Mouse (Mus musculus) neural tube, embryonic 13.5 days (tissue): ENCODE data around the gene Khsrp. TPM values are rescaled to one million over a fixed set of nuclear protein-coding genes. Genes with fewer than 3 reads are reported as not detected.
A peak's percentile ranks its signal among the peaks of the same experiment; 100 is the strongest.
"Not testable (repeated sequence)": the region's sequence is repeated elsewhere in the genome, so short reads cannot be mapped to it uniquely, and the experiment has no call there.

ENCODE experiments used
- ATAC-seq: fragments of 200-750 bp; cut with Nextera tagmentation; 2 replicates; pipeline ENCODE4 v1.8.0; 2017; ENCODE audit warnings: low read depth, mild to moderate bottlenecking, moderate TSS enrichment, moderate library complexity
- H3K27ac ChIP-seq: fragments of 300-500 bp; sonication (generic); replicated peaks from 2 replicates; pipeline ENCODE4 v1.5.1; 2015; ENCODE audit warnings: moderate library complexity, mild to moderate bottlenecking, inconsistent platforms
- H3K27me3 ChIP-seq: fragments of 300-500 bp; sonication (generic); 2 replicates; pipeline ENCODE4 v1.6.1; 2015; ENCODE audit warnings: mild to moderate bottlenecking, inconsistent platforms
- H3K36me3 ChIP-seq: fragments of 300-500 bp; sonication (generic); 2 replicates; pipeline ENCODE4 v1.6.1; 2015; ENCODE audit warnings: mild to moderate bottlenecking, inconsistent platforms
- H3K4me1 ChIP-seq: fragments of 300-500 bp; sonication (generic); replicated peaks from 2 replicates; pipeline ENCODE4 v1.6.1; 2015; ENCODE audit warnings: inconsistent platforms
- H3K4me2 ChIP-seq: fragments of 300-500 bp; sonication (generic); 2 replicates; pipeline ENCODE4 v1.6.1; 2015; ENCODE audit warnings: inconsistent platforms, mild to moderate bottlenecking, moderate library complexity
- H3K4me3 ChIP-seq: fragments of 300-500 bp; sonication (generic); 2 replicates; pipeline ENCODE4 v1.5.1; 2015; ENCODE audit warnings: mild to moderate bottlenecking, inconsistent platforms
- H3K9ac ChIP-seq: fragments of 300-500 bp; sonication (generic); 2 replicates; pipeline ENCODE4 v1.6.1; 2015; ENCODE audit warnings: moderate library complexity, mild to moderate bottlenecking, inconsistent platforms
- H3K9me3 ChIP-seq: fragments of 300-500 bp; sonication (generic); 2 replicates; pipeline ENCODE4 v1.6.1; 2016; ENCODE audit warnings: inconsistent platforms
- WGBS: fragments of 180-500 bp; shearing (Covaris S2); methylation state at CpG from one replicate; pipeline ENCODE4 v1.1.7; 2015; 5-methylcytosine and 5-hydroxymethylcytosine counted together
- polyA plus RNA-seq: library from polyadenylated mRNA; unstranded; fragments of >200 nt; fragmentation: Nextera tagmentation; extraction: Ambion mirVana; gene quantifications from 2 replicates; pipeline ENCODE4 v1.2.1, GENCODE M21; 2015

The Khsrp gene
- polyA plus RNA-seq, 1 experiment from 2014 or later = 33.5 TPM

- H3K27ac ChIP-seq = peak within 1 kb of the TSS; percentile 90
- peak within 1 kb of the TSS; percentile 56 for H3K4me2 ChIP-seq
- H3K27me3 ChIP-seq = peaks cover 35% of the 10 kb centered on the region
- H3K4me1 ChIP-seq = peaks cover 33% of the 10 kb centered on the region
- WGBS = under 1% methylated on average over 37 of the region's 45 CpGs
- peaks cover 21% of the 10 kb centered on the region for H3K36me3 ChIP-seq
- H3K9me3 ChIP-seq = no peaks in the 10 kb centered on the region
- peak within 1 kb of the TSS; percentile 87 for H3K9ac ChIP-seq
- peak; percentile 87 for ATAC-seq
- peak within 1 kb of the TSS; percentile 82 for H3K4me3 ChIP-seq
Measured at GRCm38 (mm10) chr17:57059486-57059977, 28.2 kb upstream of the Khsrp start, which contains the start of gene Slc25a23. Gene Slc25a23 (minus strand): TSS chr17:57059863.

GRCm38 (mm10) chr17:57058891-57059485 is 27.7 kb upstream of the Khsrp start, which contains the start of gene Crb3:
Gene Crb3 (plus strand): TSS chr17:57059105.
- Histone ChIP-seq H3K27me3 (peaks cover 30% of the 10 kb centered on the region), H3K9ac (peak within 1 kb of the TSS; percentile 87), H3K4me2 (peak within 1 kb of the TSS; percentile 56), H3K9me3 (no peaks in the 10 kb centered on the region), H3K4me1 (peaks cover 33% of the 10 kb centered on the region), H3K4me3 (peak within 1 kb of the TSS; percentile 82), H3K36me3 (peaks cover 25% of the 10 kb centered on the region), H3K27ac (peak within 1 kb of the TSS; percentile 90)
- 1% methylated on average over 16 of the region's 22 CpGs for WGBS
- ATAC-seq = peak; percentile 9

GRCm38 (mm10) chr17:57056246-57056645 is 24.9 kb upstream of the Khsrp start:
- Histone ChIP-seq H3K4me3 (no peak overlapping the region), H3K27ac (no peak overlapping the region), H3K4me2 (no peak overlapping the region), H3K9me3 (no peaks in the 10 kb centered on the region), H3K9ac (no peak overlapping the region), H3K36me3 (peaks cover 52% of the 10 kb centered on the region), H3K27me3 (peaks cover 4% of the 10 kb centered on the region), H3K4me1 (peaks cover 22% of the 10 kb centered on the region)
- 91% methylated on average over 3 of the region's 3 CpGs for whole genome bisulfite sequencing
- ATAC-seq = no peak

- not testable (repeated sequence) for H3K4me2 ChIP-seq, H3K27me3 ChIP-seq, H3K4me3 ChIP-seq, ATAC-seq, H3K27ac ChIP-seq, H3K4me1 ChIP-seq, H3K9me3 ChIP-seq, H3K9ac ChIP-seq
- peaks cover 84% of the 10 kb centered on the region for H3K36me3 ChIP-seq
- 87% methylated on average over 4 of the region's 4 CpGs for WGBS
Measured at GRCm38 (mm10) chr17:57051679-57052078, 20.4 kb upstream of the Khsrp start.

- no peak overlapping the region for H3K27ac ChIP-seq
- no peak for ATAC-seq
- no peaks in the 10 kb centered on the region for H3K9me3 ChIP-seq
- H3K4me2 ChIP-seq = no peak overlapping the region
- no peak overlapping the region for H3K4me3 ChIP-seq
- peaks cover 78% of the 10 kb centered on the region for H3K36me3 ChIP-seq
- no peaks in the 10 kb centered on the region for H3K4me1 ChIP-seq
- H3K27me3 ChIP-seq = no peaks in the 10 kb centered on the region
- no peak overlapping the region for H3K9ac ChIP-seq
- 93% methylated on average over 3 of the region's 3 CpGs for WGBS
Measured at GRCm38 (mm10) chr17:57048816-57049215, 17.5 kb upstream of the Khsrp start.

- 39% methylated on average over 5 of the region's 5 CpGs for WGBS
- no peaks in the 10 kb centered on the region for H3K9me3 ChIP-seq
- no peak overlapping the region for H3K4me3 ChIP-seq
- H3K4me2 ChIP-seq = no peak overlapping the region
- 0 out of 2 replicates have a peak, but pooled peaks have one; percentile 14 for ATAC-seq
- no peak overlapping the region for H3K27ac ChIP-seq
- H3K27me3 ChIP-seq = no peaks in the 10 kb centered on the region
- peaks cover 64% of the 10 kb centered on the region for H3K36me3 ChIP-seq
- no peak overlapping the region for H3K9ac ChIP-seq
- H3K4me1 ChIP-seq = no peaks in the 10 kb centered on the region
Measured at GRCm38 (mm10) chr17:57047406-57047805, 16.1 kb upstream of the Khsrp start.

GRCm38 (mm10) chr17:57041554-57041953 is 10.2 kb upstream of the Khsrp start, which contains the start of gene Slc25a41:
Gene Slc25a41 (minus strand): TSS chr17:57041654.
- Histone ChIP-seq H3K27me3 (peaks cover 22% of the 10 kb centered on the region), H3K4me1 (no peaks in the 10 kb centered on the region), H3K9me3 (no peaks in the 10 kb centered on the region), H3K27ac (no peak within 1 kb of the TSS), H3K4me3 (no peak within 1 kb of the TSS), H3K36me3 (peaks cover 19% of the 10 kb centered on the region), H3K4me2 (no peak within 1 kb of the TSS), H3K9ac (no peak within 1 kb of the TSS)
- no peak for ATAC-seq
- 75% methylated on average over 8 of the region's 8 CpGs for WGBS

- Histone ChIP-seq H3K4me2 (no peak overlapping the region), H3K4me3 (no peak overlapping the region), H3K4me1 (no peaks in the 10 kb centered on the region), H3K27me3 (peaks cover 22% of the 10 kb centered on the region), H3K27ac (no peak overlapping the region), H3K36me3 (no peaks in the 10 kb centered on the region), H3K9ac (no peak overlapping the region), H3K9me3 (no peaks in the 10 kb centered on the region)
- WGBS = 42% methylated on average over 8 of the region's 8 CpGs
- ATAC-seq = no peak
Measured at GRCm38 (mm10) chr17:57038978-57039377, 7.7 kb upstream of the Khsrp start.

- 87% methylated on average over 4 of the region's 4 CpGs for WGBS
- peaks cover 3% of the 10 kb centered on the region for H3K27me3 ChIP-seq
- peak overlapping the region; percentile 45 for H3K4me3 ChIP-seq
- no peak overlapping the region for H3K9ac ChIP-seq
- H3K4me2 ChIP-seq = peak overlapping the region; percentile 68; the same call in 1 of the 2 replicates
- H3K27ac ChIP-seq = peak overlapping the region; percentile 90; the same call in 1 of the 2 replicates
- H3K9me3 ChIP-seq = no peaks in the 10 kb centered on the region
- H3K4me1 ChIP-seq = peaks cover 29% of the 10 kb centered on the region
- ATAC-seq = no peak
- peaks cover 10% of the 10 kb centered on the region for H3K36me3 ChIP-seq
Measured at GRCm38 (mm10) chr17:57032854-57033253, 1.5 kb upstream of the Khsrp start.

GRCm38 (mm10) chr17:57031661-57032420 is 519 bp upstream of the Khsrp start:
- H3K9me3 ChIP-seq = no peaks in the 10 kb centered on the region

GRCm38 (mm10) chr17:57029691-57030090 is 1.6 kb downstream of the Khsrp start:
- peaks cover 41% of the 10 kb centered on the region for H3K36me3 ChIP-seq
- peak overlapping the region; percentile 92 for H3K4me3 ChIP-seq
- WGBS = 43% methylated on average over 8 of the region's 8 CpGs
- peak overlapping the region; percentile 98 for H3K4me2 ChIP-seq
- no peaks in the 10 kb centered on the region for H3K27me3 ChIP-seq
- peak overlapping the region; percentile 99 for H3K9ac ChIP-seq
- H3K9me3 ChIP-seq = no peaks in the 10 kb centered on the region
- peaks cover 29% of the 10 kb centered on the region for H3K4me1 ChIP-seq
- H3K27ac ChIP-seq = no peak overlapping the region
- no peak for ATAC-seq

More at GRCm38 (mm10) chr17:57031661-57032420, 519 bp upstream of the Khsrp start:
- Histone ChIP-seq H3K36me3 (peaks cover 20% of the 10 kb centered on the region), H3K4me3 (peak overlapping the region; percentile 92), H3K4me1 (peaks cover 29% of the 10 kb centered on the region), H3K9ac (peak overlapping the region; percentile 67), H3K27me3 (no peaks in the 10 kb centered on the region; the same call in 1 of the 2 replicates), H3K27ac (peak overlapping the region; percentile 90), H3K4me2 (peak overlapping the region; percentile 68)
- peak; percentile 99 for ATAC-seq
- WGBS = 1% methylated on average over 38 of the region's 38 CpGs

GRCm38 (mm10) chr17:57027471-57027870 is 3.9 kb downstream of the Khsrp start:
- peaks cover 63% of the 10 kb centered on the region for H3K36me3 ChIP-seq
- WGBS = 87% methylated on average over 4 of the region's 4 CpGs
- H3K27ac ChIP-seq = no peak overlapping the region
- H3K27me3 ChIP-seq = no peaks in the 10 kb centered on the region
- no peak overlapping the region for H3K4me3 ChIP-seq
- no peak overlapping the region for H3K9ac ChIP-seq
- H3K9me3 ChIP-seq = no peaks in the 10 kb centered on the region
- H3K4me1 ChIP-seq = peaks cover 24% of the 10 kb centered on the region
- no peak for ATAC-seq
- no peak overlapping the region for H3K4me2 ChIP-seq
